Mouse (Mus musculus): Measurements from ENCODE around the gene 2310039H08Rik. TPM values are rescaled to one million over a fixed set of nuclear protein-coding genes. Genes with fewer than 3 reads are reported as not detected.

2310039H08Rik gene
- polyA plus RNA-seq, 1 experiment from 2014 or later = 58.3 TPM

GRCm38 (mm10) chr17:46734055-46734454 lies 38.4 kb upstream of the 2310039H08Rik start:
- H3K36me3 ChIP-seq (ENCODE audit: control insufficient read depth, insufficient read depth, low read length) = peaks cover 8% of the 10 kb centered on the region
- H3K4me3 ChIP-seq (ENCODE audit: low read depth, low read length) = no peak overlapping the region
- WGBS = 96% methylated on average over 3 of the region's 3 CpGs
- no peak overlapping the region for H3K9ac ChIP-seq (replicated peaks; ENCODE audit: low read depth, low read length)
- no peak overlapping the region for H3K27ac ChIP-seq (ENCODE audit: low read depth, low read length)
- no peaks in the 10 kb centered on the region for H3K4me1 ChIP-seq (ENCODE audit: control insufficient read depth, insufficient read depth, low read length)
- H3K4me2 ChIP-seq (ENCODE audit: low read depth, low read length) = no peak overlapping the region
- no peaks in the 10 kb centered on the region for H3K27me3 ChIP-seq (ENCODE audit: control insufficient read depth, insufficient read depth, low read length)
- no peaks in the 10 kb centered on the region for H3K9me3 ChIP-seq (ENCODE audit: control insufficient read depth, low read length)
- no peak for ATAC-seq (ENCODE audit: low read depth)

GRCm38 (mm10) chr17:46735287-46735686 lies 37.1 kb upstream of the 2310039H08Rik start:
- H3K36me3 ChIP-seq (ENCODE audit: control insufficient read depth, insufficient read depth, low read length) = peaks cover 8% of the 10 kb centered on the region
- H3K4me2 ChIP-seq (ENCODE audit: low read depth, low read length) = no peak overlapping the region
- no peak overlapping the region for H3K27ac ChIP-seq (ENCODE audit: low read depth, low read length)
- H3K9ac ChIP-seq (replicated peaks; ENCODE audit: low read depth, low read length) = no peak overlapping the region
- no peaks in the 10 kb centered on the region for H3K9me3 ChIP-seq (ENCODE audit: control insufficient read depth, low read length)
- no peak for ATAC-seq (ENCODE audit: low read depth)
- H3K27me3 ChIP-seq (ENCODE audit: control insufficient read depth, insufficient read depth, low read length) = no peaks in the 10 kb centered on the region
- WGBS = 92% methylated on average over 7 of the region's 7 CpGs
- H3K4me3 ChIP-seq (ENCODE audit: low read depth, low read length) = no peak overlapping the region
- no peaks in the 10 kb centered on the region for H3K4me1 ChIP-seq (ENCODE audit: control insufficient read depth, insufficient read depth, low read length)

DNA sequence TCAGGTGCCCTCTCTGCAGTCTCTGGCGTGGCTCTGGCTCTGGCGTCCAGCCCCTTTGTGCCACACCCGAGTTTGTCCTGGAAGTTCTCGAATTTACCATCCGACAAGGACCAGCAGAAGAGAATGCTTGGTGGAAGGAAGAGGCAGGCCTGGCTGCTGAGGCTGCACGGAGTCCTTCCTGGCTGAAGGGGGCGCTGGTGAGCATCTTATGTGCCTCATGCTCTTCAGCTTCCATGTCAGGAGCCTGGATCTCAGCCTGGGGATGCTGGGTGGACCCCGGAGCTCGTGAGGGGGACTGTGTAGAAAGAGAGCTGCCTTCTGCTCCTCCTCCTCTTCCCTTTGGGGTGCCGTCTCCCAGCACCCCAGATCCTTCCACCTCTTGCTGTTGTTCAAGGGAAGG lies 36.3 kb upstream of the 2310039H08Rik start:
- H3K27me3 ChIP-seq (ENCODE audit: control insufficient read depth, insufficient read depth, low read length) = no peaks in the 10 kb centered on the region
- H3K4me3 ChIP-seq (ENCODE audit: low read depth, low read length) = no peak overlapping the region
- H3K9me3 ChIP-seq (ENCODE audit: control insufficient read depth, low read length) = no peaks in the 10 kb centered on the region
- H3K9ac ChIP-seq (replicated peaks; ENCODE audit: low read depth, low read length) = no peak overlapping the region
- H3K36me3 ChIP-seq (ENCODE audit: control insufficient read depth, insufficient read depth, low read length) = peaks cover 8% of the 10 kb centered on the region
- H3K4me2 ChIP-seq (ENCODE audit: low read depth, low read length) = no peak overlapping the region
- no peaks in the 10 kb centered on the region for H3K4me1 ChIP-seq (ENCODE audit: control insufficient read depth, insufficient read depth, low read length)
- no peak overlapping the region for H3K27ac ChIP-seq (ENCODE audit: low read depth, low read length)
- 66% methylated on average over 10 of the region's 10 CpGs for WGBS
- ATAC-seq (ENCODE audit: low read depth) = no peak

DNA sequence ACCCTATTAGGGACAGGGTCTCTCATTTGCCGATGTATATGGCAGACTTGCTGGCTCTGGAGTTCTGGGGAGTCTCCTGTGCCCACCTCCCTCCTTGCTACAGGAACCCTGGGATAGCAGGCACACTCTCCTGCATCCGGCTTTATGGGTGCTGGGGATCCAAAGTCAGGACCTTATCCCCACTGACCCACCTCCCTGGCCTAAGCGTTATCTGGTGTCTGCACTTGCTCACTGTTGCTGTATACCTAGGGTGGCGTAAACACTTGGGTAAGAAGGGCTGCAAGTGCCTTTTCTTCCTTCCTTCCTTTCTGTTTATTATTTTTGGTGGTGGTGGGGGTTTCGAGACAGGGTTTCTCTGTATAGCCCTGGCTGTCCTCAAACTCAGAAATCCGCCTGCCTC lies 31.1 kb upstream of the 2310039H08Rik start:
- WGBS = 96% methylated on average over 6 of the region's 6 CpGs
- H3K9ac ChIP-seq (replicated peaks; ENCODE audit: low read depth, low read length) = no peak overlapping the region
- H3K4me2 ChIP-seq (ENCODE audit: low read depth, low read length) = no peak overlapping the region
- ATAC-seq (ENCODE audit: low read depth) = no peak
- H3K4me3 ChIP-seq (ENCODE audit: low read depth, low read length) = no peak overlapping the region
- no peak overlapping the region for H3K27ac ChIP-seq (ENCODE audit: low read depth, low read length)
- no peaks in the 10 kb centered on the region for H3K4me1 ChIP-seq (ENCODE audit: control insufficient read depth, insufficient read depth, low read length)
- peaks cover 10% of the 10 kb centered on the region; the same call in 1 of the 2 replicates for H3K36me3 ChIP-seq (ENCODE audit: control insufficient read depth, insufficient read depth, low read length)
- H3K9me3 ChIP-seq (ENCODE audit: control insufficient read depth, low read length) = no peaks in the 10 kb centered on the region
- H3K27me3 ChIP-seq (ENCODE audit: control insufficient read depth, insufficient read depth, low read length) = no peaks in the 10 kb centered on the region

DNA sequence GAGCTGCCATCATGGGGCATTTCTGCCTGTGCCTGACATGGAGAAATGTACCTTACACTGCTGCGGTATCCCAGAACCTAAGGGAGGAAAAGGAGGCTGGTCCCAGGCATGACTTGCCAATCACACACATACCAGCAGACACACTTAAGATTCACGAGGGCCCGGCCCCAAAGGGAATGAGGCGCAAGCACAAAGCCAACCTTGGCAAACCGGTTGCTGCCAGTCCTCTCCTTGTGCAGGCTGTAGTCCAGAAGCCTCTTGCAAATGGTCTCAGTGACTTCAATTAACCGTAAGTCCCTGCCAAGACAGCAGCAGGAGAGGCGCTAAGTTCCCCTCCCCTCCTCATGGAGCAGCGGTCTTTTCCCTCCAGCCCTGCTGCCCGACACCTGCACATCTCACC lies 29.4 kb upstream of the 2310039H08Rik start:
- no peak for ATAC-seq (ENCODE audit: low read depth)

GRCm38 (mm10) chr17:46745506-46745905 lies 26.9 kb upstream of the 2310039H08Rik start:
- no peak for ATAC-seq (ENCODE audit: low read depth)
- H3K36me3 ChIP-seq (ENCODE audit: control insufficient read depth, insufficient read depth, low read length) = peaks cover 10% of the 10 kb centered on the region; the same call in 1 of the 2 replicates
- H3K4me3 ChIP-seq (ENCODE audit: low read depth, low read length) = no peak overlapping the region
- WGBS = 93% methylated on average over 2 of the region's 2 CpGs
- no peak overlapping the region for H3K27ac ChIP-seq (ENCODE audit: low read depth, low read length)
- H3K4me1 ChIP-seq (ENCODE audit: control insufficient read depth, insufficient read depth, low read length) = peaks cover under 1% of the 10 kb centered on the region
- H3K9me3 ChIP-seq (ENCODE audit: control insufficient read depth, low read length) = no peaks in the 10 kb centered on the region
- H3K4me2 ChIP-seq (ENCODE audit: low read depth, low read length) = no peak overlapping the region
- H3K9ac ChIP-seq (replicated peaks; ENCODE audit: low read depth, low read length) = no peak overlapping the region
- H3K27me3 ChIP-seq (ENCODE audit: control insufficient read depth, insufficient read depth, low read length) = no peaks in the 10 kb centered on the region

More for the DNA sequence above, 29.4 kb upstream of the 2310039H08Rik start:
- Histone ChIP-seq H3K4me3 (ENCODE audit: low read depth, low read length) (no peak overlapping the region), H3K27me3 (ENCODE audit: control insufficient read depth, insufficient read depth, low read length) (no peaks in the 10 kb centered on the region), H3K9me3 (ENCODE audit: control insufficient read depth, low read length) (no peaks in the 10 kb centered on the region), H3K4me1 (ENCODE audit: control insufficient read depth, insufficient read depth, low read length) (no peaks in the 10 kb centered on the region), H3K27ac (ENCODE audit: low read depth, low read length) (no peak overlapping the region), H3K4me2 (ENCODE audit: low read depth, low read length) (no peak overlapping the region), H3K36me3 (ENCODE audit: control insufficient read depth, insufficient read depth, low read length) (peaks cover 10% of the 10 kb centered on the region; the same call in 1 of the 2 replicates), H3K9ac (replicated peaks; ENCODE audit: low read depth, low read length) (no peak overlapping the region)
- 90% methylated on average over 9 of the region's 9 CpGs for WGBS

DNA sequence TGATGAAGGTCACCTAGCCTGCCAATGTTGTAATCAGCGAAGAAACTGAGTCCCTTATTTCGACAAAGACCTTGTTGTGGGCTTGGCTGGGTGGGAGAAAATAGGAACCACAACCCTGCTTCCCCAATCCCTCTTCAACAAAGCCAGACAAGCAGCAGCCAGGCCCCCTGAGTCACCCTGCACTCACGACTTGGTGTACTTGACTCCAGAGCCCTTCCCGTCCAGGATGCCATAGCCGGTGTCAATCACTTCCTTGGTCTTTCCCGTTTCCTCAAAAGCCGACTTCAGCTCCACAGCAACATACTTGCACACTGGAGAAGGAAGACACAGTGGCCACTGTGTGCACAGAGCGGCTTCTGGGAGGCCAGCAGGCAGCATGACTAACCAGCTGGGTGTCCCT lies 25.2 kb upstream of the 2310039H08Rik start:
- Histone ChIP-seq H3K4me3 (ENCODE audit: low read depth, low read length) (no peak overlapping the region), H3K4me1 (ENCODE audit: control insufficient read depth, insufficient read depth, low read length) (peaks cover 7% of the 10 kb centered on the region), H3K27me3 (ENCODE audit: control insufficient read depth, insufficient read depth, low read length) (no peaks in the 10 kb centered on the region), H3K27ac (ENCODE audit: low read depth, low read length) (no peak overlapping the region), H3K9ac (replicated peaks; ENCODE audit: low read depth, low read length) (no peak overlapping the region), H3K36me3 (ENCODE audit: control insufficient read depth, insufficient read depth, low read length) (peaks cover 10% of the 10 kb centered on the region; the same call in 1 of the 2 replicates), H3K4me2 (ENCODE audit: low read depth, low read length) (no peak overlapping the region), H3K9me3 (ENCODE audit: control insufficient read depth, low read length) (no peaks in the 10 kb centered on the region)
- 83% methylated on average over 8 of the region's 8 CpGs for WGBS
- no peak for ATAC-seq (ENCODE audit: low read depth)

- Histone ChIP-seq H3K4me3 (ENCODE audit: low read depth, low read length) (no peak overlapping the region), H3K36me3 (ENCODE audit: control insufficient read depth, insufficient read depth, low read length) (peaks cover 9% of the 10 kb centered on the region; the same call in 1 of the 2 replicates), H3K27ac (ENCODE audit: low read depth, low read length) (no peak overlapping the region), H3K9me3 (ENCODE audit: control insufficient read depth, low read length) (no peaks in the 10 kb centered on the region), H3K9ac (replicated peaks; ENCODE audit: low read depth, low read length) (no peak overlapping the region), H3K4me2 (ENCODE audit: low read depth, low read length) (no peak overlapping the region), H3K4me1 (ENCODE audit: control insufficient read depth, insufficient read depth, low read length) (peaks cover 7% of the 10 kb centered on the region), H3K27me3 (ENCODE audit: control insufficient read depth, insufficient read depth, low read length) (no peaks in the 10 kb centered on the region)
- no peak for ATAC-seq (ENCODE audit: low read depth)
- WGBS = 90% methylated on average over 2 of the region's 2 CpGs
Measured at GRCm38 (mm10) chr17:46747806-46748205, 24.6 kb upstream of the 2310039H08Rik start.

DNA sequence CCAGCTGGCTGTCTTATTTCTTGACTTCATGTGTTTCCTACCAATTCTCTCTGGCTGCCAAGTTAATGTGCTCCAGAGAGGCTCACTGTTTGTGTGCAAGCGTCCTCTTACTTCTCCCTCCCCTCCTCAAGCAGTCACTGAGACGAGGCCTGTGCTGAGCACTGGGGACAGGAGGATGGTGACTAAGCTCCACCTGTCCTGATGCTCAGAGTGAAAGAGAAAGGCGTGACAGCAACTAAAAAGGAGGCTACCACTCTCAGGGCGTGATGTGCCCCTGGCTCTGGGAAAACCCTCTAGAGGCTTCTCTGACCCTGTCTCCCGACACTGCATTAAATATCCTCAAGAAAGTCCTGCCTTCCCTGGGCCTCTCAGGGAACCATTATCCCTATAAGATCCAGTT lies 23.2 kb upstream of the 2310039H08Rik start:
- Histone ChIP-seq H3K36me3 (ENCODE audit: control insufficient read depth, insufficient read depth, low read length) (0 out of 2 replicates have a peak, but pooled peaks cover 4% of the 10 kb centered on the region), H3K9ac (replicated peaks; ENCODE audit: low read depth, low read length) (no peak overlapping the region), H3K4me3 (ENCODE audit: low read depth, low read length) (no peak overlapping the region), H3K9me3 (ENCODE audit: control insufficient read depth, low read length) (no peaks in the 10 kb centered on the region), H3K27me3 (ENCODE audit: control insufficient read depth, insufficient read depth, low read length) (no peaks in the 10 kb centered on the region), H3K4me2 (ENCODE audit: low read depth, low read length) (no peak overlapping the region), H3K27ac (ENCODE audit: low read depth, low read length) (no peak overlapping the region), H3K4me1 (ENCODE audit: control insufficient read depth, insufficient read depth, low read length) (peaks cover 7% of the 10 kb centered on the region)
- ATAC-seq (ENCODE audit: low read depth) = no peak
- WGBS = 91% methylated on average over 5 of the region's 5 CpGs
